Mouse (Mus musculus) cortical plate, adult 2 months (tissue): ENCODE results near the gene H2-Ke6. TPM values are rescaled to one million over a fixed set of nuclear protein-coding genes. Genes with fewer than 3 reads are reported as not detected.
"Not testable (repeated sequence)": the region's sequence is repeated elsewhere in the genome, so short reads cannot be mapped to it uniquely, and the experiment has no call there.

ENCODE experiments used
- H3K27ac ChIP-seq: fragments of 200-500 bp; 2 replicates; pipeline ENCODE4 v1.5.1; 2012; ENCODE audit warnings: low read length, control low read depth, inconsistent platforms; ENCODE audit not compliant: insufficient read depth
- H3K4me1 ChIP-seq: fragments of 200-500 bp; 2 replicates; pipeline ENCODE4 v1.6.1; 2011; ENCODE audit warnings: low read length; ENCODE audit not compliant: control insufficient read depth, insufficient read depth
- H3K4me3 ChIP-seq: fragments of 200-500 bp; 2 replicates; pipeline ENCODE4 v1.5.1; 2011; ENCODE audit warnings: mild to moderate bottlenecking, low read length, control low read depth; ENCODE audit not compliant: insufficient read depth
- CTCF ChIP-seq: fragments of 200-500 bp; IDR thresholded peaks from 2 replicates; pipeline ENCODE4 v1.5.1; 2011; ENCODE audit warnings: mild to moderate bottlenecking, control low read depth, low read length; ENCODE audit not compliant: insufficient read depth; ENCODE audit errors: extremely low read depth
- POLR2A ChIP-seq: fragments of 200-500 bp; IDR thresholded peaks from 2 replicates; pipeline ENCODE4 v1.6.1; 2011; ENCODE audit warnings: mild to moderate bottlenecking, low read length, control low read depth; ENCODE audit not compliant: insufficient read depth; ENCODE audit errors: extremely low read depth
- polyA plus RNA-seq: library from polyadenylated mRNA; depleted of rRNA; stranded (reverse); fragments of >200 nt; gene quantifications from 2 replicates; pipeline ENCODE4 v1.2.3, GENCODE M21; 2012

Gene H2-Ke6
- polyA plus RNA-seq, 1 experiment: 59.6 TPM

GRCm38 (mm10) chr17:34000150-34000537 is 27.7 kb downstream of the H2-Ke6 start, which contains the start of gene H2-K1:
Gene H2-K1 (minus strand): TSS chr17:34000347.
- no peak for TF ChIP-seq CTCF
- peak; percentile 81 for TF ChIP-seq POLR2A
- Histone ChIP-seq H3K4me3 (peak within 1 kb of the TSS; percentile 13), H3K27ac (no peak within 1 kb of the TSS), H3K4me1 (no peaks in the 10 kb centered on the region)

GRCm38 (mm10) chr17:33999341-34000149 is 28.3 kb downstream of the H2-Ke6 start:
- Histone ChIP-seq H3K4me3 (peak overlapping the region; percentile 13), H3K4me1 (no peaks in the 10 kb centered on the region), H3K27ac (no peak overlapping the region)
- TF ChIP-seq POLR2A (no peak), CTCF (no peak)

GRCm38 (mm10) chr17:33998697-33999096 is 29.2 kb downstream of the H2-Ke6 start:
- H3K4me3 ChIP-seq: peak overlapping the region; percentile 13; the same call in 1 of the 2 replicates
- not testable (repeated sequence) for H3K27ac ChIP-seq, H3K4me1 ChIP-seq

- H3K4me1 ChIP-seq: not testable (repeated sequence)
Measured at GRCm38 (mm10) chr17:33997025-33997424, 30.8 kb downstream of the H2-Ke6 start.

GRCm38 (mm10) chr17:33995651-33996050 is 32.2 kb downstream of the H2-Ke6 start:
- Histone ChIP-seq H3K4me3 (no peak overlapping the region), H3K4me1 (no peaks in the 10 kb centered on the region), H3K27ac (no peak overlapping the region)
- no peak for TF ChIP-seq CTCF
- TF ChIP-seq POLR2A: no peak

More at GRCm38 (mm10) chr17:33997025-33997424, 30.8 kb downstream of the H2-Ke6 start:
- H3K27ac ChIP-seq, H3K4me3 ChIP-seq: not testable (repeated sequence)

GRCm38 (mm10) chr17:33994959-33995358 is 32.9 kb downstream of the H2-Ke6 start:
- Histone ChIP-seq H3K4me1 (no peaks in the 10 kb centered on the region), H3K27ac (no peak overlapping the region), H3K4me3 (no peak overlapping the region)
- no peak for TF ChIP-seq POLR2A
- TF ChIP-seq CTCF: no peak

GRCm38 (mm10) chr17:33991788-33992664 is 35.8 kb downstream of the H2-Ke6 start:
- Histone ChIP-seq H3K4me3 (no peak overlapping the region), H3K4me1 (no peaks in the 10 kb centered on the region), H3K27ac (no peak overlapping the region)
- TF ChIP-seq POLR2A (no peak), CTCF (peak; percentile 72)

- peak; percentile 51 for TF ChIP-seq CTCF
- not testable (repeated sequence) for H3K4me3 ChIP-seq, H3K4me1 ChIP-seq, H3K27ac ChIP-seq
Measured at GRCm38 (mm10) chr17:33982136-33982535, 45.7 kb downstream of the H2-Ke6 start.

- H3K4me1 ChIP-seq: not testable (repeated sequence)
- Histone ChIP-seq H3K4me3 (peak overlapping the region; percentile 33), H3K27ac (peak overlapping the region; percentile 59)
- peak; percentile 72 for TF ChIP-seq POLR2A
- peak; percentile 29; the same call in 1 of the 2 replicates for TF ChIP-seq CTCF
Measured at GRCm38 (mm10) chr17:33981192-33981909, 46.5 kb downstream of the H2-Ke6 start.
